Mouse (Mus musculus) forebrain, embryonic 15.5 days (tissue): Measurements from ENCODE around the gene Gm36210. TPM values are rescaled to one million over a fixed set of nuclear protein-coding genes. Genes with fewer than 3 reads are reported as not detected.

Source experiments
- ATAC-seq: fragments of 200-750 bp; cut with Nextera tagmentation; replicated peaks from 2 replicates; pipeline ENCODE4 v1.8.0; 2017; ENCODE audit warnings: mild to moderate bottlenecking, moderate TSS enrichment, moderate library complexity
- H3K27ac ChIP-seq: fragments of 300-500 bp; sonication (generic); replicated peaks from 2 replicates; pipeline ENCODE4 v1.5.1; 2015; ENCODE audit warnings: mild to moderate bottlenecking, inconsistent platforms
- H3K27me3 ChIP-seq: fragments of 300-500 bp; sonication (generic); 2 replicates; pipeline ENCODE4 v1.6.1; 2015; ENCODE audit warnings: inconsistent platforms
- H3K36me3 ChIP-seq: fragments of 300-500 bp; sonication (generic); 2 replicates; pipeline ENCODE4 v1.6.1; 2015; ENCODE audit warnings: mild to moderate bottlenecking, inconsistent platforms
- H3K4me1 ChIP-seq: fragments of 300-500 bp; sonication (generic); 2 replicates; pipeline ENCODE4 v1.6.1; 2015; ENCODE audit warnings: inconsistent platforms
- H3K4me2 ChIP-seq: fragments of 300-500 bp; sonication (generic); replicated peaks from 2 replicates; pipeline ENCODE4 v1.6.1; 2015; ENCODE audit warnings: mild to moderate bottlenecking, inconsistent platforms
- H3K4me3 ChIP-seq: fragments of 300-500 bp; sonication (generic); 2 replicates; pipeline ENCODE4 v1.5.1; 2015; ENCODE audit warnings: mild to moderate bottlenecking, inconsistent platforms
- H3K9ac ChIP-seq: fragments of 300-500 bp; sonication (generic); replicated peaks from 2 replicates; pipeline ENCODE4 v1.6.1; 2015; ENCODE audit warnings: mild to moderate bottlenecking, inconsistent platforms
- H3K9me3 ChIP-seq: fragments of 300-500 bp; sonication (generic); 2 replicates; pipeline ENCODE4 v1.6.1; 2016; ENCODE audit warnings: inconsistent platforms
- WGBS: fragments of 180-500 bp; shearing (Covaris S2); methylation state at CpG from one replicate; pipeline ENCODE4 v1.1.7; 2015; ENCODE audit warnings: mixed read lengths; 5-methylcytosine and 5-hydroxymethylcytosine counted together
- polyA plus RNA-seq: library from polyadenylated mRNA; unstranded; fragments of >200 nt; fragmentation: Nextera tagmentation; extraction: Ambion mirVana; gene quantifications from 2 replicates; pipeline ENCODE4 v1.2.1, GENCODE M21; 2015

Gm36210 gene
- polyA plus RNA-seq, 1 experiment from 2014 or later = 0.31 TPM

DNA sequence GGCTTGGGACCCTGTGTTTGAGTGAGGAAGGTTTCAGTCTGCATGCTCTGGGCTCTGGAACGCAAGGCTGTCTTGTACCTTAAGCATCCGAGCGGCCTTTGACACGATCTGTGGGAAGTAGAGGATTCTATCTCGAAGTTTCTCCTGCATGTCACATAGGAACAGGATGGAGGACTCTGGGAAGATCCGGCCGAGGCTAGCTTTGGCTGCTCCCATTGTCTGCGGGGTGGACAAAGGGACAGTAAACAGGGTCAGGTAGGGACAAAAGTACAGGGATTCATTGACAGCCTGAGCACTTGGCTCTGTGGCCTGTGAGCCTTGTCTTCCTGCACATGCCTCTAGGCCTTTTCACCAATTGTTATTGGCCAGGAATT lies 55.0 kb downstream of the Gm36210 start:
- H3K4me1 ChIP-seq = no peaks in the 10 kb centered on the region
- H3K36me3 ChIP-seq = no peaks in the 10 kb centered on the region
- 68% methylated on average over 8 of the region's 8 CpGs for WGBS
- no peak overlapping the region for H3K4me3 ChIP-seq
- no peak for ATAC-seq
- H3K27ac ChIP-seq = no peak overlapping the region
- no peaks in the 10 kb centered on the region for H3K27me3 ChIP-seq
- no peaks in the 10 kb centered on the region for H3K9me3 ChIP-seq
- no peak overlapping the region for H3K4me2 ChIP-seq
- no peak overlapping the region for H3K9ac ChIP-seq

DNA sequence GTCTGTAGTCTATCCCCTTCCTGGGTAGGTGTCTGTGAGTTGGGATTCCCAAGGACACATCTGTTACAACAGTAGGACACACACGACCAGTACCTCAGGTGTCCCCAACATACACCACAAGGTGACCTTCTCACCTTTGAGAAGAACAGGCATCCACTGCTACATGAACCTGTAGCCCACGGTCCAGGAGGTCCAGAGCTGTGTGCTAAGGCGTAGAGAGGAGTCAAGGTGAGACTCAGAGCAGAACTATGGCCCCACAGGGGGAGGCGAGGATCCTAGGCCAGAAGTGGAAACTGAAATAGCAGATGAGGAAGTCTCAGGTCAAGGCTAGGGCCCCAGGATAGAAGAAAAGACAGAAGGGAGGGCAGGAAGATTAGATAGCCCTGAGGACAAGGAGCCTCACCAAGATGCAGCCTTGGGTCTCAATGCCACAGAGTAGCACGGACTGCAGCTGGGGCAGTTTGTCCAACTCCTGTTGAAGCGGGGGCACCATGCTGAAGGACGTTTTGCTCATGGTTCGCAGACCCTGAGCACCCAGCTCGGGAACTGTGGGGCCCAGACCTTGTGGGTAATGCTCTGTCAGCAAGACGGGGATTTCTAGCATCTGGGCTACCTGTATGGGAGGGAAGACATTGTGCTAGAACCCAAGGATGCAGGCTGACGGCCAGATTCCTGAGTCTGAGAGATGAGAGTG lies 55.5 kb downstream of the Gm36210 start:
- H3K27ac ChIP-seq = no peak overlapping the region
- no peaks in the 10 kb centered on the region for H3K4me1 ChIP-seq
- no peaks in the 10 kb centered on the region for H3K9me3 ChIP-seq
- no peak overlapping the region for H3K4me2 ChIP-seq
- H3K27me3 ChIP-seq = no peaks in the 10 kb centered on the region
- 78% methylated on average over 11 of the region's 11 CpGs for WGBS
- no peaks in the 10 kb centered on the region for H3K36me3 ChIP-seq
- no peak for ATAC-seq
- no peak overlapping the region for H3K9ac ChIP-seq
- no peak overlapping the region for H3K4me3 ChIP-seq

DNA sequence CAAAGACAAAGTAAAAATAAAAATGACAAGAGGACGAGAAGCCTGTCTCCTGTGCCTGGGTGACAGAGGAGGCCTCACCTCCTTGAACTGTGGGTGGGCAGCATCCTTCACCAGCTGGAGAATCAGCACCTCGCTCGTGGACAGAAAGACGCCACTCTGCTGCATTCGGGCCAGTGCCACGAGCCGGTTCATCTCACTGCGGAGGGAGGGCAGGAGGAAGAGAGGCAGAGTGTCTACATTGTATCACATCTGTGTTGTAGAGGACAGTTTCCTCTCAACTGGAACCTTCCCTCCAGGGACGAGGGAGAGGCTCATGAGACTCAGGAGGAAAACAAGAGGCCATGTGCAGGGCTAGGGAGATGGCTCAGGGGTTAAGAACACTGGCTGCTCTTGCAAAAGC lies 56.9 kb downstream of the Gm36210 start:
- Histone ChIP-seq H3K4me1 (peaks cover 4% of the 10 kb centered on the region; the same call in 1 of the 2 replicates), H3K36me3 (no peaks in the 10 kb centered on the region), H3K27ac (no peak overlapping the region), H3K4me2 (no peak overlapping the region), H3K27me3 (no peaks in the 10 kb centered on the region), H3K4me3 (no peak overlapping the region), H3K9me3 (no peaks in the 10 kb centered on the region), H3K9ac (no peak overlapping the region)
- no peak for ATAC-seq
- 55% methylated on average over 9 of the region's 9 CpGs for WGBS

Other genes with a start within 250 kb of the Gm36210 start
- 9.2 and 9.3 TPM in 2 replicates for gene Ppp6r1, start 247.5 kb downstream of the Gm36210 start, polyA plus RNA-seq
- 142 and 146 TPM in 2 replicates for gene Hspbp1, start 221.4 kb downstream of the Gm36210 start, polyA plus RNA-seq
- 6.7 and 7.9 TPM in 2 replicates for gene Brsk1, start 215.9 kb downstream of the Gm36210 start, polyA plus RNA-seq
- 0.08 and 0.24 TPM in 2 replicates for gene Tmem150b, start 181.3 kb downstream of the Gm36210 start, polyA plus RNA-seq
- gene Kmt5c, start 166.4 kb downstream of the Gm36210 start, polyA plus RNA-seq = 64.3 and 70.6 TPM in 2 replicates
- gene Cox6b2, start 153.4 kb downstream of the Gm36210 start, polyA plus RNA-seq = 13.7 and 14.1 TPM in 2 replicates
- gene Fam71e2, start 135.2 kb downstream of the Gm36210 start, polyA plus RNA-seq = not detected in 2 replicates
- gene Il11, start 123.7 kb downstream of the Gm36210 start, polyA plus RNA-seq = 0.56 and 1.2 TPM in 2 replicates
- not detected in 2 replicates for gene Tmem190, start 123.6 kb downstream of the Gm36210 start, polyA plus RNA-seq
- gene Tmem238, start 116.9 kb downstream of the Gm36210 start, polyA plus RNA-seq = 3.5 TPM in 2 replicates
- gene Rpl28, start 113.6 kb downstream of the Gm36210 start, polyA plus RNA-seq = 224 and 256 TPM in 2 replicates
- gene Ube2s, start 93.9 kb downstream of the Gm36210 start, polyA plus RNA-seq = 363 and 383 TPM in 2 replicates
- 8.8 and 10.7 TPM in 2 replicates for gene Shisa7, start 61.8 kb downstream of the Gm36210 start, polyA plus RNA-seq
- 3.7 and 4.8 TPM in 2 replicates for gene Isoc2b, start 36.3 kb downstream of the Gm36210 start, polyA plus RNA-seq
- gene Isoc2a, start 29.4 kb downstream of the Gm36210 start, polyA plus RNA-seq = 0.65 and 0.76 TPM in 2 replicates
- gene Zfp628, start 8.7 kb upstream of the Gm36210 start, polyA plus RNA-seq = 4.0 and 4.2 TPM in 2 replicates
- gene Nat14, start 15.5 kb upstream of the Gm36210 start, polyA plus RNA-seq = 35.2 and 39.3 TPM in 2 replicates
- gene Ssc5d, start 19.3 kb upstream of the Gm36210 start, polyA plus RNA-seq = 0.24 and 0.32 TPM in 2 replicates
- not detected in 2 replicates for gene Sbk2, start 57.9 kb upstream of the Gm36210 start, polyA plus RNA-seq
- gene Sbk3, start 64.7 kb upstream of the Gm36210 start, polyA plus RNA-seq = 0.27 and 0.33 TPM in 2 replicates
- gene Zfp579, start 89.6 kb upstream of the Gm36210 start, polyA plus RNA-seq = 58.9 and 60.9 TPM in 2 replicates
- gene Zfp524, start 107.9 kb upstream of the Gm36210 start, polyA plus RNA-seq = 11.6 and 12.5 TPM in 2 replicates
- gene Fiz1, start 108.2 kb upstream of the Gm36210 start, polyA plus RNA-seq = 52.1 TPM in 2 replicates
- gene Gm44973, start 109.0 kb upstream of the Gm36210 start, polyA plus RNA-seq = 0.89 TPM in 1 of 2 replicates, not detected in the other
- 6.1 and 6.5 TPM in 2 replicates for gene Zfp865, start 113.9 kb upstream of the Gm36210 start, polyA plus RNA-seq
- gene Ccdc106, start 114.0 kb upstream of the Gm36210 start, polyA plus RNA-seq = 39.7 and 45.8 TPM in 2 replicates
- gene 4632433K11Rik, start 127.6 kb upstream of the Gm36210 start, polyA plus RNA-seq = not detected in 2 replicates
- 7.8 and 8.5 TPM in 2 replicates for gene Zfp784, start 131.9 kb upstream of the Gm36210 start, polyA plus RNA-seq
- 53.0 and 54.1 TPM in 2 replicates for gene Zfp580, start 145.0 kb upstream of the Gm36210 start, polyA plus RNA-seq
- 136 TPM in 2 replicates for gene U2af2, start 155.6 kb upstream of the Gm36210 start, polyA plus RNA-seq
- 94.5 and 96.9 TPM in 2 replicates for gene Epn1, start 173.7 kb upstream of the Gm36210 start, polyA plus RNA-seq
- gene Rfpl4, start 210.4 kb upstream of the Gm36210 start, polyA plus RNA-seq = 0.13 TPM in 1 of 2 replicates, not detected in the other
- gene Rasl2-9, start 219.4 kb upstream of the Gm36210 start, polyA plus RNA-seq = 0.19 TPM in 1 of 2 replicates, not detected in the other
- gene Vmn1r55, start 243.2 kb upstream of the Gm36210 start, polyA plus RNA-seq = 0.01 TPM in 1 of 2 replicates, not detected in the other